Mouse (Mus musculus) megakaryocyte, embryonic 14.5 days (primary cell): ENCODE data around the gene Haus2.

ENCODE experiments used
- FLI1 ChIP-seq: IDR thresholded peaks from 2 replicates; pipeline ENCODE4 v1.6.1; 2012; ENCODE audit warnings: low read length, inconsistent platforms, mixed read lengths
- GATA1 ChIP-seq: IDR thresholded peaks from 3 replicates; pipeline ENCODE4 v1.6.1; 2012; ENCODE audit warnings: mixed read lengths, low read length, inconsistent platforms, borderline replicate concordance

DNA sequence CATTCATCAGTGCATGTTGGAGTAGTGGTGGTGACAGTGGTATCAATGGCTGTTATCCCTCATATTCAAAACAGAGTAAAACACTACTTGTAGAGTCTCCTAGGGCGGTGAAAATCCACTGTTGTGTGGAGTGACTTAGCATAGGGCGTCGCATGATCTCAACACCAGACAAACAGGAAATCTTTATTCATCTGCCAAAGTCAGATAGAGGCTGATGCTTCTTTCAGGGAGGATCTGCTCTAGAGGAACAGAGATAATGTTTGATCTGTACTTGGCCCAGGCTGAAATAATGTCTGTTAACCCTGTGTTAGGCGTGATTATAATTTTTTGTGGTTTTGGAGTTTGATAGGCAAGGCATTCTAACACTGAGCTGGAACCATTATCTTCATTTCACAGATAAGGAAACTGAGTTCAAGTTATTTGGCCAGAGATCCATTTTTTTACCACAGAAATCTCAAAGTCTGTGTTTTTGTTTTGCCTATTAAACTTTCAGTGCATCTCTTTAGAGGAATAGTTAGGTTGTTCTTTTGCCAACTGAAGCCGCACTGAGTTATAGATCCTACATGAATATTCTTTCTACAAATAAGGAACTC lies 51.4 kb downstream of the Haus2 start:
- no peak; the same call in 2 of the 3 replicates for TF ChIP-seq GATA1
- TF ChIP-seq FLI1, result no peak
